Mouse (Mus musculus) spleen, adult 2 months (tissue): ENCODE data around the gene Nos1.

Source experiments
- CTCF ChIP-seq: fragments of 200-500 bp; IDR thresholded peaks from 2 replicates; pipeline ENCODE4 v1.5.1; 2011; ENCODE audit warnings: mild to moderate bottlenecking, inconsistent platforms; ENCODE audit not compliant: insufficient read depth, insufficient read length, insufficient replicate concordance; ENCODE audit errors: extremely low read depth
- POLR2A ChIP-seq: fragments of 200-500 bp; IDR thresholded peaks from 2 replicates; pipeline ENCODE4 v1.6.1; 2011; ENCODE audit warnings: low read depth, low read length, inconsistent platforms

GRCm38 (mm10) chr5:117827366-117827765 lies 46.5 kb downstream of the Nos1 start:
- TF ChIP-seq CTCF (no peak), POLR2A (no peak)
